Mouse (Mus musculus): ENCODE data around the gene Zc3h6. TPM values are rescaled to one million over a fixed set of nuclear protein-coding genes. Genes with fewer than 3 reads are reported as not detected.

The Zc3h6 gene
- polyA plus RNA-seq, 1 experiment from 2014 or later, result 1.7 TPM

DNA sequence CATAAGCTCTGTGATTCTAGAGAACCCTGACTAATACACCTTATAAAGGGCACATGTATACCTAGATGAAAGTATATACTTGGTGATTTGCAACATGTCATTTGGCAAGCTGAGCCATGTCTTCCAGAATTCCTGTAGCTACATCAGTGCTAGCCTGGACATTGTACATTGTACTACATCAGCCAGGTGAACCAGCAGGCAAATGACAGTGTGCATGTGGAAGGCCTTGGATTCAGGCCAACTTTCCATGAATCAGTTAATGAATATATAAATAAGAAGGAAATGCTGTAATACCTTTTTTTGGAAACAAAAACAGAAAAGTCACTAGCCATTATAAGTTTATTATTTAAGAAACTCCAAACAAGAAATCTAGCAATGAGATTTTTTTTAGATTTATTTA lies 13.0 kb upstream of the Zc3h6 start:
- Histone ChIP-seq H3K27ac (replicated peaks; ENCODE audit: low read depth, low read length) (no peak overlapping the region), H3K4me2 (ENCODE audit: low read depth, severe bottlenecking) (no peak overlapping the region), H3K4me1 (ENCODE audit: control insufficient read depth, insufficient read depth, low read length) (no peaks in the 10 kb centered on the region), H3K9me3 (ENCODE audit: control insufficient read depth, low read length) (no peaks in the 10 kb centered on the region), H3K4me3 (ENCODE audit: low read depth, low read length) (no peak overlapping the region), H3K9ac (ENCODE audit: low read length) (no peak overlapping the region), H3K27me3 (ENCODE audit: control insufficient read depth, insufficient read depth, low read length) (no peaks in the 10 kb centered on the region), H3K36me3 (ENCODE audit: control insufficient read depth, insufficient read depth, low read length) (no peaks in the 10 kb centered on the region)
- ATAC-seq (ENCODE audit: insufficient number of reproducible peaks, low FRiP score, low TSS enrichment, low read depth), result no peak
- no peak for DNase-seq (ENCODE audit: low spot score)

- no peak for ATAC-seq (ENCODE audit: insufficient number of reproducible peaks, low FRiP score, low TSS enrichment, low read depth)
Observed at GRCm38 (mm10) chr2:128965505-128966105, 1.6 kb upstream of the Zc3h6 start.

GRCm38 (mm10) chr2:128966236-128966635 lies 966 bp upstream of the Zc3h6 start:
- WGBS, result 26% methylated on average over 6 of the region's 6 CpGs
- no peaks in the 10 kb centered on the region for H3K9me3 ChIP-seq (ENCODE audit: control insufficient read depth, low read length)
- H3K27ac ChIP-seq (replicated peaks; ENCODE audit: low read depth, low read length), result no peak overlapping the region
- DNase-seq (ENCODE audit: low spot score), result no peak
- H3K36me3 ChIP-seq (ENCODE audit: control insufficient read depth, insufficient read depth, low read length), result no peaks in the 10 kb centered on the region
- H3K4me2 ChIP-seq (ENCODE audit: low read depth, severe bottlenecking), result peak overlapping the region; percentile 71; the same call in 1 of the 2 replicates
- H3K9ac ChIP-seq (ENCODE audit: low read length), result no peak overlapping the region
- ATAC-seq (ENCODE audit: insufficient number of reproducible peaks, low FRiP score, low TSS enrichment, low read depth), result no peak
- peak overlapping the region; percentile 84; the same call in 1 of the 2 replicates for H3K4me3 ChIP-seq (ENCODE audit: low read depth, low read length)
- H3K27me3 ChIP-seq (ENCODE audit: control insufficient read depth, insufficient read depth, low read length), result no peaks in the 10 kb centered on the region
- 0 out of 2 replicates have a peak, but pooled peaks cover 2% of the 10 kb centered on the region for H3K4me1 ChIP-seq (ENCODE audit: control insufficient read depth, insufficient read depth, low read length)

More at GRCm38 (mm10) chr2:128965505-128966105, 1.6 kb upstream of the Zc3h6 start:
- H3K4me2 ChIP-seq (ENCODE audit: low read depth, severe bottlenecking), result no peak overlapping the region; the same call in 1 of the 2 replicates
- H3K27ac ChIP-seq (replicated peaks; ENCODE audit: low read depth, low read length), result peak overlapping the region; percentile 53; the same call in 1 of the 2 replicates
- DNase-seq (ENCODE audit: low spot score), result peak; percentile 58
- H3K36me3 ChIP-seq (ENCODE audit: control insufficient read depth, insufficient read depth, low read length), result no peaks in the 10 kb centered on the region
- WGBS, result 21% methylated on average over 5 of the region's 5 CpGs
- H3K4me1 ChIP-seq (ENCODE audit: control insufficient read depth, insufficient read depth, low read length), result 0 out of 2 replicates have a peak, but pooled peaks cover 2% of the 10 kb centered on the region
- no peaks in the 10 kb centered on the region for H3K9me3 ChIP-seq (ENCODE audit: control insufficient read depth, low read length)
- no peaks in the 10 kb centered on the region for H3K27me3 ChIP-seq (ENCODE audit: control insufficient read depth, insufficient read depth, low read length)
- no peak overlapping the region for H3K4me3 ChIP-seq (ENCODE audit: low read depth, low read length)
- H3K9ac ChIP-seq (ENCODE audit: low read length), result no peak overlapping the region

- Histone ChIP-seq H3K27me3 (ENCODE audit: control insufficient read depth, insufficient read depth, low read length) (no peaks in the 10 kb centered on the region), H3K9ac (ENCODE audit: low read length) (peak within 1 kb of the TSS; percentile 100), H3K4me3 (ENCODE audit: low read depth, low read length) (peak within 1 kb of the TSS; percentile 84), H3K36me3 (ENCODE audit: control insufficient read depth, insufficient read depth, low read length) (no peaks in the 10 kb centered on the region), H3K4me1 (ENCODE audit: control insufficient read depth, insufficient read depth, low read length) (0 out of 2 replicates have a peak, but pooled peaks cover 2% of the 10 kb centered on the region), H3K4me2 (ENCODE audit: low read depth, severe bottlenecking) (peak within 1 kb of the TSS; percentile 71), H3K27ac (replicated peaks; ENCODE audit: low read depth, low read length) (peak within 1 kb of the TSS; percentile 100), H3K9me3 (ENCODE audit: control insufficient read depth, low read length) (no peaks in the 10 kb centered on the region)
- DNase-seq (ENCODE audit: low spot score) (peak; percentile 87), ATAC-seq (ENCODE audit: insufficient number of reproducible peaks, low FRiP score, low TSS enrichment, low read depth) (peak; percentile 80)
- under 1% methylated on average over 72 of the region's 80 CpGs for whole genome bisulfite sequencing
Observed at GRCm38 (mm10) chr2:128967661-128968441, 649 bp downstream of the Zc3h6 start, which contains the start of gene Gm10762. Gene Gm10762 (minus strand): TSS chr2:128967725.

GRCm38 (mm10) chr2:128968475-128969083 lies 1.4 kb downstream of the Zc3h6 start:
- Histone ChIP-seq H3K4me1 (ENCODE audit: control insufficient read depth, insufficient read depth, low read length) (0 out of 2 replicates have a peak, but pooled peaks cover 2% of the 10 kb centered on the region), H3K4me3 (ENCODE audit: low read depth, low read length) (peak overlapping the region; percentile 84), H3K27me3 (ENCODE audit: control insufficient read depth, insufficient read depth, low read length) (no peaks in the 10 kb centered on the region), H3K9me3 (ENCODE audit: control insufficient read depth, low read length) (no peaks in the 10 kb centered on the region), H3K9ac (ENCODE audit: low read length) (no peak overlapping the region), H3K27ac (replicated peaks; ENCODE audit: low read depth, low read length) (no peak overlapping the region; the same call in 1 of the 2 replicates), H3K36me3 (ENCODE audit: control insufficient read depth, insufficient read depth, low read length) (no peaks in the 10 kb centered on the region), H3K4me2 (ENCODE audit: low read depth, severe bottlenecking) (peak overlapping the region; percentile 71)
- ATAC-seq (ENCODE audit: insufficient number of reproducible peaks, low FRiP score, low TSS enrichment, low read depth) (no peak), DNase-seq (ENCODE audit: low spot score) (no peak)

DNA sequence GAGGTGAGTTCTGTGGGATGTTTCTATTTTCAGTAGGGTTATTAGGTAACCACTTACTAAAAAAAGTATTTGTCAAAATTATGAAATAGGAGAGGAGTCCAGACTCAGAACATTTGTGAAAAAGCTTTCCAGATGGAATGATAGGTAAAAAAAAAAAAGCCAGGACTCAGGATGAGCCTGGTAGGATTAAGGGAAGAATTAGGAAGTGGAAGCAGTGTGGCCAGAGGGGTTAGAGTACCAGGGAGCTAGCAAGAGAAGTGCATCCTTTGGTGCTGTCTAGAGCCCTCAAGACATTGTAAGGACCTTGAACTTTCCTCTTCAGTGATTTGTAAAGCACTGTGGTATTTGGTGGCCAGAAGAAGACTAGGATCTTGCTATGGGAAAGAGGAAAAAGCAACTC lies 5.1 kb downstream of the Zc3h6 start:
- DNase-seq (ENCODE audit: low spot score), result no peak
- Histone ChIP-seq H3K27ac (replicated peaks; ENCODE audit: low read depth, low read length) (no peak overlapping the region), H3K27me3 (ENCODE audit: control insufficient read depth, insufficient read depth, low read length) (no peaks in the 10 kb centered on the region), H3K36me3 (ENCODE audit: control insufficient read depth, insufficient read depth, low read length) (no peaks in the 10 kb centered on the region), H3K9me3 (ENCODE audit: control insufficient read depth, low read length) (no peaks in the 10 kb centered on the region), H3K4me3 (ENCODE audit: low read depth, low read length) (no peak overlapping the region), H3K4me1 (ENCODE audit: control insufficient read depth, insufficient read depth, low read length) (no peaks in the 10 kb centered on the region), H3K4me2 (ENCODE audit: low read depth, severe bottlenecking) (no peak overlapping the region), H3K9ac (ENCODE audit: low read length) (no peak overlapping the region)
- ATAC-seq (ENCODE audit: insufficient number of reproducible peaks, low FRiP score, low TSS enrichment, low read depth), result no peak

GRCm38 (mm10) chr2:128975572-128975971 lies 8.4 kb downstream of the Zc3h6 start:
- no peak for ATAC-seq (ENCODE audit: insufficient number of reproducible peaks, low FRiP score, low TSS enrichment, low read depth)
- no peak for DNase-seq (ENCODE audit: low spot score)
- no peaks in the 10 kb centered on the region for H3K27me3 ChIP-seq (ENCODE audit: control insufficient read depth, insufficient read depth, low read length)
- no peak overlapping the region for H3K9ac ChIP-seq (ENCODE audit: low read length)
- 79% methylated on average over 4 of the region's 4 CpGs for WGBS
- H3K36me3 ChIP-seq (ENCODE audit: control insufficient read depth, insufficient read depth, low read length), result no peaks in the 10 kb centered on the region
- H3K4me2 ChIP-seq (ENCODE audit: low read depth, severe bottlenecking), result no peak overlapping the region
- no peak overlapping the region for H3K4me3 ChIP-seq (ENCODE audit: low read depth, low read length)
- H3K9me3 ChIP-seq (ENCODE audit: control insufficient read depth, low read length), result no peaks in the 10 kb centered on the region
- no peaks in the 10 kb centered on the region for H3K4me1 ChIP-seq (ENCODE audit: control insufficient read depth, insufficient read depth, low read length)
- H3K27ac ChIP-seq (replicated peaks; ENCODE audit: low read depth, low read length), result no peak overlapping the region

GRCm38 (mm10) chr2:128984746-128985145 lies 17.5 kb downstream of the Zc3h6 start:
- Histone ChIP-seq H3K27me3 (ENCODE audit: control insufficient read depth, insufficient read depth, low read length) (no peaks in the 10 kb centered on the region), H3K4me3 (ENCODE audit: low read depth, low read length) (no peak overlapping the region), H3K4me1 (ENCODE audit: control insufficient read depth, insufficient read depth, low read length) (no peaks in the 10 kb centered on the region), H3K9me3 (ENCODE audit: control insufficient read depth, low read length) (no peaks in the 10 kb centered on the region), H3K9ac (ENCODE audit: low read length) (no peak overlapping the region), H3K36me3 (ENCODE audit: control insufficient read depth, insufficient read depth, low read length) (no peaks in the 10 kb centered on the region), H3K27ac (replicated peaks; ENCODE audit: low read depth, low read length) (no peak overlapping the region), H3K4me2 (ENCODE audit: low read depth, severe bottlenecking) (no peak overlapping the region)
- DNase-seq (ENCODE audit: low spot score) (no peak), ATAC-seq (ENCODE audit: insufficient number of reproducible peaks, low FRiP score, low TSS enrichment, low read depth) (no peak)
- 90% methylated on average over 3 of the region's 3 CpGs for WGBS
